Mouse (Mus musculus) urinary bladder, postnatal 10 days (tissue): ENCODE measurements around the gene Olfr870.
"Not testable (repeated sequence)": the region's sequence is repeated elsewhere in the genome, so short reads cannot be mapped to it uniquely, and the experiment has no call there.

Experiments
- DNase-seq: peaks from one replicate; pipeline ENCODE4 v3.0.0; 2022; ENCODE audit warnings: low spot score

The Olfr870 gene

DNA sequence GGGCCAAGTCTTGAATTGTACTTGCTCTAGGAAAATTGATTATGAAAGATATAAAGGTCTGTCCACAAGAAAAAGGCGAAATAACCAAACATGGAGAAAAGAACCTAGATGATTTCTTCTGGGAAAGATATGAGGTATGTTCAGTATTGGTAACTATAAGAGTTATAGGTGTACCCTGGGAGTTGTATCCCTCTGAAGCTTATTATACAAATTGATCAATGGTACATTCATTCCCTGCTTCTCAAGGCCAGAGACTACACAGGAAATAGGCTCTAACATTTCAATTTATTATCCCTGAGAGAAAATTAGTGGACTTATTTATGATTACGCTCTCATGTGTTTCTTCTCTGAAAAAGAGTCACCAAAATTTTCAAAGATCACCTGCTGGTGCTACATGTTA lies at the start of gene Olfr870:
TSS of gene Olfr870 (minus strand) at position 101 of the 400 bp plus-strand sequence.
- DNase-seq, result no peak

DNA sequence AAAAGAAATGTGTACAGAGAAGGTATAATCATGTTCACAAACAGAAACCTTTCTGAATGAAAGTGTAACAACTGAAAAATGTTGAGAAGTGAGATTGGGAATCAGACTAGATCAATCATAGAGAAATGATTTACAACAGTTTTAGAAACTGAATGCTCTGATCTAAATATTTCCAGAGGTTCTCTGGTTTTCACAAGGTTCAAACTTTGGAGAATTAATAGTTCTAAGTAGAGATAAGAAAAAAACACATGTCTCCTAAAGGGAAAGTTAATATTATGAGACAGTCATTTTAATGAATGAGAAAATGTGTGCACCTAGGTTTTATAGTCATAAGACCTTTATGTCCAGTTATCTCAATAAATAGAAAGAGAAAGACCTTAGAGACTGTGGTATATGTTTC lies 38.0 kb upstream of the Olfr870 start, which contains the start of gene Olfr871:
TSS of gene Olfr871 (plus strand) at position 301 of the 400 bp plus-strand sequence.
- no peak for DNase-seq

DNA sequence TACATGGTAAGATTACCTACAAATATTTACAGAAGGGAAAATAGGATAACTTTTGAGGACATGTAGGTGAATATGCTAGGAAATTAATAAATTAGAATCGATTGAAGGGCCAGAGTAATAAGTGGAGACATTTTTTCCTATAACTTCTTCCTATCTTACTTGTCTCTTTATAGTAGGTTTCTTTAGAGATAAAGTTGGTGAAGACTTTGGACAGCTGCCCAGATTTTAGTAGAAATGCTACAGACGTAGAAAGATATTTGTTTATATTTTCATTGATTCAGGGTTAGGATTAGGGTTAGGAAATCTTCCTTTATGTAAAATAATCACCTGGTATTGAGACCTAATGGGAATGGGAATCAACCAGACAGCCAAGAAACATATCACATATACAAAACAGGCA lies 37.6 kb upstream of the Olfr870 start:
- no peak for DNase-seq

GRCm38 (mm10) chr9:20210812-20211211 lies 37.0 kb upstream of the Olfr870 start:
- DNase-seq, result no peak

DNA sequence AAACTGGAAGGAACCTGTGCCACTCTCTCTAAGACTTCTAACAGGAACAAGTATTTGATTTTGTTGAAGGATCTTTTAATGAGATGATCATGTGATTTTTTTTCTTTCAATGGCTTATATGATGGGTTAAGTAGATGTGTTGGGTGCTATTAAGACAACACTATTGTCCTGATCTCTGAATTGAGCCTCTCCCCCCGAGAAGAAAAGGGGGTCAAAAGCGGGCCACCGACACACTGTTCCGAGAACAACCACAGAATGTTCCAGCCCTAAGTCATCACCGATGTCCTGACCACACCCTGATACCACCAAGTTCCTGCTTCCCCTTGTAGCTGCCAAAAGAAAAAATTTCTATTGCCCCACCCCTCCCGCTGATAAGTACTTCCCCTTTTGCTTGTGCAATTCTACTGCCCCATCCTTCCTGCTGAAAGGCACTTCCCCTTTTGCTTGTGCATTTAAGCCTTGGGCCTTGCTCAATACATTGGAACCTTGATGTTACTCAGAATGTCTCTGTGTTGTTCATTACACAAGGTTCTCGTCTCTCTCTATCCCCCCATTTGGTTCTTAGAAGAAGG lies 29.6 kb upstream of the Olfr870 start:
- not testable (repeated sequence) for DNase-seq

- DNase-seq, result no peak
These were observed 28.3 kb upstream of the Olfr870 start for GRCm38 (mm10) chr9:20202131-20202530.

- no peak for DNase-seq
These were observed 5.6 kb upstream of the Olfr870 start for GRCm38 (mm10) chr9:20179463-20179862.

DNA sequence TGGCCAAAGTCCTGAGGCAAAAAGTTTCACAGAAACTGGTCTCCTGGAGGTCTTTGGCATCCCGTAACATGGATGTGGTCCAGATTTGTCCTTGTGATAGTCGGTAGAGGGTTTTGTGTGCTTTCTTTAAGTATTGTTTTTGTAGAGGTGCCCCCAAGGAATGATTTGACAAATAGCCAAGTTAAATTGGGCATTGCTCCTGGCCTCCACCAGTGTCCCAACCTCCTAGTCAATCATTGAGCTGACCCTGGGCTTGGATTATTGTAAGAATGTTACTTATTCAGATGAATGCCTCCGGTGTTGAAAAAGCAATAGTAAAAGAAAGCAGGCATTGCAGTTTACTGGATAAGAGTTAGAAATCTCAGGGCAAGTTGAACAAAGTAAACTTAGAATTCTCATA lies 24.2 kb downstream of the Olfr870 start:
- no peak for DNase-seq

DNA sequence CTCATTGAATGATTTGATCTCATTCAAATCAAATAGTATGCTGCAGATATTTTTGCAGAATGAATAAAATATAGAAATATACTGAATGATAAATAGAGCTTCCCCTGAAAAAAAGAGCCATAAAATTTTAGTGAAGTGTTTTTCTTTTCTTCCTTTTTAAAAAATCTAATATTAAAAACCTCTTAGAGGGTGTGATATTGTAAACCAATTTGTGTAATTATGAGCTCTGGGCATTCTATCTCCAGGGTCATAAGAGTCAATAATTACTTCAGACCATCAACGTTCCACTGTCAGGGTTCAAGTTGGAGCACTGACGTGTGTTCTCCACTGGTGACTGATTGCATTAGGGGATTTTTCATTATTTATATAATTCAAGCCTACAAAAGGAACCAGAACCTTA lies 45.1 kb downstream of the Olfr870 start, which contains the start of gene Olfr869:
TSS of gene Olfr869 (plus strand) at position 301 of the 400 bp plus-strand sequence.
- DNase-seq, result no peak
